Mouse (Mus musculus) forebrain, embryonic 13.5 days (tissue): ENCODE measurements around the gene Myo1g. TPM values are rescaled to one million over a fixed set of nuclear protein-coding genes. Genes with fewer than 3 reads are reported as not detected.

Source experiments
- ATAC-seq: fragments of 200-750 bp; cut with Nextera tagmentation; 2 replicates; pipeline ENCODE4 v1.8.0; 2017
- H3K27ac ChIP-seq: fragments of 300-500 bp; sonication (generic); 2 replicates; pipeline ENCODE4 v1.5.1; 2015; ENCODE audit warnings: inconsistent platforms, mild to moderate bottlenecking, moderate library complexity
- H3K27me3 ChIP-seq: fragments of 300-500 bp; sonication (generic); 2 replicates; pipeline ENCODE4 v1.6.1; 2015; ENCODE audit warnings: mild to moderate bottlenecking, inconsistent platforms
- H3K36me3 ChIP-seq: fragments of 300-500 bp; sonication (generic); 2 replicates; pipeline ENCODE4 v1.6.1; 2015; ENCODE audit warnings: mild to moderate bottlenecking, inconsistent platforms; ENCODE audit not compliant: poor library complexity, severe bottlenecking
- H3K4me1 ChIP-seq: fragments of 300-500 bp; sonication (generic); 2 replicates; pipeline ENCODE4 v1.6.1; 2015; ENCODE audit warnings: inconsistent platforms
- H3K4me2 ChIP-seq: fragments of 300-500 bp; sonication (generic); 2 replicates; pipeline ENCODE4 v1.6.1; 2015; ENCODE audit warnings: inconsistent platforms, mild to moderate bottlenecking, moderate library complexity
- H3K4me3 ChIP-seq: fragments of 300-500 bp; sonication (generic); 2 replicates; pipeline ENCODE4 v1.5.1; 2015; ENCODE audit warnings: mild to moderate bottlenecking, inconsistent platforms
- H3K9ac ChIP-seq: fragments of 300-500 bp; sonication (generic); 2 replicates; pipeline ENCODE4 v1.6.1; 2015; ENCODE audit warnings: mild to moderate bottlenecking, inconsistent platforms
- H3K9me3 ChIP-seq: fragments of 300-500 bp; sonication (generic); replicated peaks from 2 replicates; pipeline ENCODE4 v1.6.1; 2016; ENCODE audit warnings: inconsistent platforms
- WGBS: fragments of 180-500 bp; shearing (Covaris S2); methylation state at CpG from one replicate; pipeline ENCODE4 v1.1.7; 2015; 5-methylcytosine and 5-hydroxymethylcytosine counted together
- polyA plus RNA-seq: library from polyadenylated mRNA; unstranded; fragments of >200 nt; fragmentation: Nextera tagmentation; extraction: Ambion mirVana; gene quantifications from 2 replicates; pipeline ENCODE4 v1.2.1, GENCODE M21; 2015

Gene Myo1g
- 0.17 and 0.21 TPM in 2 replicates for polyA plus RNA-seq

DNA sequence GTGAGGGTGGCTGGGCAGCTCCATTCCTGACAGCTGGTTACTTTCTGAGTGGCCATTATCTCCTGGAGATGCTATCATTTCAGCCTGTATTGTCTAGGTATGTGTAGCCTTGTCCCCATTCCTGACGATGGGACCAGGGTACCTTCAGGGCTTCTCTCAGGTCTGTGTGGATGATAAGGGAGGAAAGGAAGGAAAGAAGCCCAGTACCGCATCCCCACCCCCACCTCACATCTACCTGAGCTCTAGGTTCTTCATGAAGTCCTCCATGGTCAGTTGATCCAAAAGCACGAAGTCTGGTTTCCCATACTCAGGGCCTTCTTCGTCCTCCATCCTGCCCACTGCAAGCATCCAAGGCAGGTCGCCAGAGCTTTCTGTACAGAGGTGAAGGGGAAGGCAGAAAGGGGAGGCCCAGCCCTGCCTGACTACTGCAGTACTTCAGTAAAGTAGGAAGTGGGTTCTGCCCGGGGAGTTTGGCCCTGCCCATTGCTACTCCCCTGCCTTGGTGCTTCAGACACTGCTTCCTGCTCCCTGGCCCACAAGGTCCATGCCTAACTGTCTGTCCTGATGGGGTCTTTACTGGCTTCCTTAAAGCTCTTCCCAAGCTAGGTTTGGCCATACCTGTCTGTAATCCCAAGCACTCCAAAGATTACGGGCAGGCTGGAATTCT is at the start of gene Myo1g:
Gene Myo1g (minus strand): TSS at position 459 of the 667 bp plus-strand sequence.
- no peak within 1 kb of the TSS for H3K27ac ChIP-seq
- WGBS: 87% methylated on average over 7 of the region's 7 CpGs
- no peak for ATAC-seq
- H3K36me3 ChIP-seq: peaks cover 22% of the 10 kb centered on the region
- peaks cover 8% of the 10 kb centered on the region for H3K4me1 ChIP-seq
- no peak within 1 kb of the TSS for H3K4me2 ChIP-seq
- no peak within 1 kb of the TSS for H3K9ac ChIP-seq
- no peaks in the 10 kb centered on the region for H3K27me3 ChIP-seq
- H3K4me3 ChIP-seq: no peak within 1 kb of the TSS
- no peaks in the 10 kb centered on the region for H3K9me3 ChIP-seq

DNA sequence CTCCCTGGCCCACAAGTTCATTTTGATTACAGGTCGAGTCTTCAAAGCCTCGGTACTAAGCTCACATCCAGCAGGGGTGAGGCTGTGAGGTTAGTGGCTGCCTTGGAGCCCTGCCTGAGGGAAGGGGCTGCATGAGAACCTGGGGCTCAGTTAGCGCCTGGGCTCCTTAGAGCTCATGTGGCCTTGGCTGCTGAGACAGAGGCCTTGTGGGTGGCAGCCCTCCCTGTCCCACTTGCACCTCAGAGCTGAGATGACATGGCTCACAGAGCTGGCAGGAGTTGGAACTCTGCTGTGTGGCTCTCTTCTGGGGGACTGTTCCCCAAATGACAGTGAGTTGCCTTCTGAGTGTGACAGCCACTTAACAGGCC is 48.6 kb upstream of the Myo1g start:
- no peak overlapping the region; the same call in 1 of the 2 replicates for H3K9ac ChIP-seq
- WGBS: 29% methylated on average over 3 of the region's 3 CpGs

DNA sequence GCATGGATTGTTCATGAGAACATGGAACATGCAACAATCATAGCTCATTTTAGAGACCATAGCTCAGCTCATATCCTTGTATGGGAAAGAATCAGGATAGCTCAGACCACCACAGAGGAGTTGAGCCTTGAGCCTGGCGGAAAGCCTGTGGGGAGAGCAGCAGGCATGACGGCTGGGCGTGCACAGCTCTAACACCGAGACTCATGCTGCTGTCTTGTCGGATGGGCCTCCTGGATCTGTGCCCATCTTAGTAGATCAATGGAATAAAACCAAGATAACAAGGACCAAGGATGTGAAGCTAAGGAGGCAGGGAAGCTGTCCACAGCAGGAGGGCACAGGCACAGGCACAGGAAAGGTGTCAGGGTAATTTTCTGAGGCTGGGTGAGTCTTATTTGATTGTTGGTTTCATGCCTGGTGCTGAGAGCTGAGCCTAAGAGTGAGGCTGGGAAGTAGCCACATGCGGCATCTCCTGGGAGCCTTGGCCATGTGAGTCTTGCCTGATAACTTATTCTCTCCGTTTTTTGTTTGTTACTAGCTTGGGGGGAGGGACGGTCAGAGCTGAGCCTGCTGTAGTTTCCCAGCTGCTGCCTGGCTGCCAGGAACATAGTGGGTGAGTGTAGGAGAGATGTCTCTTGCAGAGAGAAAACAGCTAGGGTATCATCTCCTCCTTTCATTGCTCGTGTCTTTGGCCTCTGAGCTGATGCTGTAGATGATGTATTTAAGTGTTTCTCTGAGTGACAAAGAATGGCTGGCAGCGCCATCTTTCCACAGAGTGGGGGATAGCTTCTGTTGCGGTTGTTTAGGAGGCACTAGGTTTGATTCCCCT is 48.0 kb upstream of the Myo1g start:
- H3K9ac ChIP-seq: peak overlapping the region; percentile 6; the same call in 1 of the 2 replicates
- H3K9me3 ChIP-seq: no peaks in the 10 kb centered on the region
- no peak overlapping the region for H3K4me3 ChIP-seq
- peak overlapping the region; percentile 65 for H3K27ac ChIP-seq
- H3K4me2 ChIP-seq: no peak overlapping the region; the same call in 1 of the 2 replicates
- peaks cover 18% of the 10 kb centered on the region for H3K4me1 ChIP-seq
- WGBS: 56% methylated on average over 11 of the region's 11 CpGs
- ATAC-seq: peak; percentile 63; the same call in 1 of the 2 replicates
- H3K36me3 ChIP-seq: peaks cover 35% of the 10 kb centered on the region
- H3K27me3 ChIP-seq: no peaks in the 10 kb centered on the region

More for the DNA sequence above, 48.6 kb upstream of the Myo1g start:
- peaks cover 36% of the 10 kb centered on the region for H3K36me3 ChIP-seq
- no peak overlapping the region for H3K4me3 ChIP-seq
- H3K9me3 ChIP-seq: no peaks in the 10 kb centered on the region
- peaks cover 18% of the 10 kb centered on the region for H3K4me1 ChIP-seq
- no peaks in the 10 kb centered on the region for H3K27me3 ChIP-seq
- ATAC-seq: 0 out of 2 replicates have a peak, but pooled peaks have one; percentile 19
- no peak overlapping the region for H3K4me2 ChIP-seq
- H3K27ac ChIP-seq: peak overlapping the region; percentile 65

DNA sequence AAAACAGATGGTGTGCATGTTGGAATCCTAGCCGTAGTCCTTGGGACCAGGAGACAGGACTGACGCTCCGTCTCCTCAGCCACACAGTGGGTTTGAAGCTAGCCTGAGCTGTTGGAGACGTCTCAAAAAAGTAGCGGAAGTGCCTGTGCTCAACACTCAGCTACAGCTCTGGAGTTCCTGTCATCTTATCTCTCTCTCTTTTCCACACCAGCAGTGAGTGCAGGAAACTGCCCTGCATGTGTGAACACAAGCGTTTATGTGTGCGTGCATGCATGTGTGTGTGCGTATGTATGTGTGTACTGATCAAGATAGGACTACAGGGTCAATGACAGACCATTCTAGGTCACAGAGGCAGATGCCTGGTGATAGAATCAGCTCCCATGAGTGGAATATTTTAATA is 47.2 kb upstream of the Myo1g start:
- Histone ChIP-seq H3K4me3 (no peak overlapping the region), H3K4me1 (peaks cover 18% of the 10 kb centered on the region), H3K27me3 (no peaks in the 10 kb centered on the region), H3K9ac (no peak overlapping the region), H3K36me3 (peaks cover 37% of the 10 kb centered on the region), H3K27ac (0 out of 2 replicates have a peak overlapping the region, but pooled peaks have one; percentile 65), H3K4me2 (no peak overlapping the region), H3K9me3 (no peaks in the 10 kb centered on the region)
- ATAC-seq: no peak
- 88% methylated on average over 8 of the region's 8 CpGs for WGBS

DNA sequence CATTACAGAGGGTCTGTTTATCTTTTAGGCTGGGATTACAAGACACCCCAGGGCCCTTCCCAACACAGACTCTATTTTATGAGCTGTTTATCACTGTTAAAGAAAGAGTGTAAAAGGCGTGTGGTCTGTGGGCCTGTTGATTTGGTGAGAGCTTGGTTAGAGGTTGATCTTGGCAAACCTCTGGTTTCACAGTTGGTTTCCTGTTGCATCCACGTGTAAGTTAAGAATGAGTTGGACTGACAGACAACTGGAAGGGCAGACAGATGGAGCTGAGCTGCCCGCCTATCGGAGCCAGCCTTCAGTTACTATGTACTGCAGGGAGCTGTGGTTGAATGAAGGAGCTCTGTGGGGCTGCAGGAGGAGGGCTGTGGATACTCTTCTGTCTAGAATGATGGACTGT is 45.7 kb upstream of the Myo1g start:
- Histone ChIP-seq H3K36me3 (peaks cover 28% of the 10 kb centered on the region), H3K4me3 (no peak overlapping the region), H3K9ac (no peak overlapping the region), H3K27ac (no peak overlapping the region), H3K4me1 (peaks cover 18% of the 10 kb centered on the region), H3K4me2 (no peak overlapping the region), H3K27me3 (no peaks in the 10 kb centered on the region), H3K9me3 (no peaks in the 10 kb centered on the region)
- ATAC-seq: no peak
- 89% methylated on average over 4 of the region's 4 CpGs for WGBS

DNA sequence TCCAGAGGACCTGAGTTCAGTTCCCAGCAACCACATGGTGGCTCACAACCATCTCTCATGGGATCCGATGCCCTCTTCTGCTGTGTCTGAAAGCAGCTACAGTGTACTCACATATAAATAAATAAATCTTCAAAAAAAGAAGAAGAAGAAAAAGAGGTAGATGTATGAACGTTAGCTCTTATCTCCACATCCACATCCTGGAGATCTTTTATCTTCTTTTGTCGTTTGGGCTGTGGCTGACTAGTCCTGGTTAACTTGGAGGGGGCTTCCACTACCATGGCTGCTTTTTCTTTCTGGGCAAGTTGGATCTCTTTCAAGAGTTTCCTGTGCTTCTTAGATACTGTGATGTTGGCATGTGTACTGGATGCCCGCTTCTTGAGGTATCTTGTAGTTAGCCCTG is 42.4 kb upstream of the Myo1g start:
- WGBS: 91% methylated on average over 4 of the region's 4 CpGs
- 0 out of 2 replicates have a peak, but pooled peaks cover 4% of the 10 kb centered on the region for H3K4me1 ChIP-seq
- H3K4me3 ChIP-seq: no peak overlapping the region
- H3K36me3 ChIP-seq: peaks cover 14% of the 10 kb centered on the region
- H3K27ac ChIP-seq: no peak overlapping the region
- H3K4me2 ChIP-seq: no peak overlapping the region
- ATAC-seq: no peak
- H3K9me3 ChIP-seq: no peaks in the 10 kb centered on the region
- H3K9ac ChIP-seq: no peak overlapping the region
- H3K27me3 ChIP-seq: no peaks in the 10 kb centered on the region

DNA sequence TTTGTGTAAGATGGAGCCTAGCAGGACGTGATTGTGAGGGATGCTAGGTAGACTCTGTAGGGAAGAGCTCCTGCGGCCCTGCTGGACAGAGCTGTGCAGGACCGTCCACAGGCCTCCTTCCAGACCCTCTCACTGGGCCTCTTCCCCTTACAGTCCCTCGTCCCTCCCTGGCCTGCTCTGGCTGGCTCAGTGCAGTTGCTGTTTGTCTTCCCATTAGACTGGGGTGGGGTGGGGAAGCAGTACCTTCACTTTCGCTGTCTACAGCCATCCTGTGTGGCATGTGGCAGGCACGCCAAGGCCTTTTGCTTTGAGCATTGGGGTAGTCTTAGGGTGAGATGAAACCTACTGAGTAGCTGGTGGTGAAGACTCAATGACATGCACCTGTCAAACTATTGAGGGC is 41.6 kb upstream of the Myo1g start:
- H3K9ac ChIP-seq: no peak overlapping the region
- ATAC-seq: no peak
- 88% methylated on average over 6 of the region's 6 CpGs for WGBS
- no peak overlapping the region for H3K4me3 ChIP-seq
- peaks cover 14% of the 10 kb centered on the region for H3K36me3 ChIP-seq
- H3K4me2 ChIP-seq: no peak overlapping the region
- no peaks in the 10 kb centered on the region for H3K4me1 ChIP-seq
- no peaks in the 10 kb centered on the region for H3K27me3 ChIP-seq
- H3K27ac ChIP-seq: no peak overlapping the region
- H3K9me3 ChIP-seq: no peaks in the 10 kb centered on the region

DNA sequence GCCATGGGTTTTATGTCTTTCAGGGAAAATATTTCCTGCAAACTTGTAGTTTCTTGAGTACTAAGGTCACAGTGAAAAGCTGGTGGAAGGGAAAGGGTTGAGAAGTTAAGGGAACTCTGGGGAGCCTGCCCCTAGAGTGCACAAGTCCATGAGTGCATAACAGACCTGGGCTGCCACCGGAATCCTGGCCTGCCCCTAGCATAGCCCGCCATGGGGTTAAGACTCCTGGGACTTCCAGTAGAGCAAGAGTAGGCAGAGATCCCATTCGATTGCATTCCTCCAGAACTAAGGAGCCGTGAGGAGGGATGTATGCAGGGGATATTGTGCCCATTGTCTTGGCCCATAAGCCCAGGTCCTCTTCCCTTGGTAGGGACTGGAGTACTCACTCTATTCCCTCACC is 40.7 kb upstream of the Myo1g start:
- no peak for ATAC-seq
- Histone ChIP-seq H3K9ac (no peak overlapping the region), H3K4me3 (no peak overlapping the region), H3K9me3 (no peaks in the 10 kb centered on the region), H3K4me1 (no peaks in the 10 kb centered on the region), H3K27ac (no peak overlapping the region), H3K27me3 (no peaks in the 10 kb centered on the region), H3K4me2 (no peak overlapping the region), H3K36me3 (peaks cover 19% of the 10 kb centered on the region)
- 90% methylated on average over 4 of the region's 4 CpGs for WGBS

DNA sequence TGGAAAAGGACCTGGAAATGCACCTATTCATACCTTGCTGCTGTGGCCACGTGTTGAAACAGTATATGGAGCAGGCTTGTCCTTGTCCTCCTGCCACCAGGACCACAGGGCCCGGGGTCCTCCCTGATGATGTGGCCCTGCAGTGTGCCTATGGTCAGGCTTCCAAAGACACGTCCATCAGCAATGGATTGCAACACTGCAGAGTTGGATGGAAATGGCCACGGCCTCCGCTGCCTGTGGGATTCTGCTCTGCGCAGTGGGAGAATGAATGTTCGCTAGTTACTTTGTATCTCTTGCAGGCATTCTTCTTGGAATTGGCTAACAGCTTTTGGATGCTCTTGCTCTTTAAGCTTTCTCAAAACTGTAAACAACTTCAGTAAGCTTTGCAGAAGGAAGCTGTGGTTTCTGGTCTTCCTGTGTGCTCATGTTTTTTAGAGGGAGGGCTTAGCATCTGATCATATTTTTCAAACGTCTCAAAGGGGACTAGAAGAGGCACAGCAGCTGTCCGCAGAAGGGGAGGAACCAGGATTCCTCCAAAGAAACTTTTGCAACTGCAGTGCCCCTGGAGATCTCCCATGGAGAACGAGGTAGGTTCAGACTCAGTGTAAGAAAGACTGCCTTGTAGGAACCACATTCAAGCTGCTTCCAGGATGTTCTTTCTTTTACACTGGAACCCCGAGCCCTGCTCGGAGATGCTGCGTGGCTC is 40.0 kb upstream of the Myo1g start:
- Histone ChIP-seq H3K4me1 (no peaks in the 10 kb centered on the region), H3K4me3 (no peak overlapping the region), H3K27ac (no peak overlapping the region), H3K36me3 (peaks cover 19% of the 10 kb centered on the region), H3K9ac (no peak overlapping the region), H3K27me3 (no peaks in the 10 kb centered on the region), H3K4me2 (no peak overlapping the region), H3K9me3 (no peaks in the 10 kb centered on the region)
- 90% methylated on average over 13 of the region's 13 CpGs for WGBS
- no peak for ATAC-seq

DNA sequence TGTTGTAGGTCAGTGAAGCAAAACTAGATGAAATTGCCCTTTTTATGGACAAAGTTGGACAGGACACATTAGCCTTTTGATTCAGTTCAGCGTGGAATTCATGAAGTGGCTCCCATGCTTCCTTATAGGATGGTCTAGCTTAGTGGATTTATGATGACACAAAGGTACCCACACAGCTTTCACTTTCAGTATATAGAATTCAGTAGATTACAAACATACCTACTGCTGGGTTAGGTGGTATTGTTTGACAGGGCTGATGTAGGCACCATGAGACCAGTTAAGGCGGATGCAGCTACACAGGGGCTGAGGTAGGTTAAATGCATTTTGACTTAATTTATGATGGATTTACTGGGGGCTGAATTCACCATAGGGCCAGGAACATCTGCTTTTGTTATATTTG is 39.2 kb upstream of the Myo1g start:
- Histone ChIP-seq H3K27me3 (no peaks in the 10 kb centered on the region), H3K4me3 (no peak overlapping the region), H3K9ac (no peak overlapping the region), H3K4me2 (no peak overlapping the region), H3K4me1 (peaks cover 1% of the 10 kb centered on the region), H3K9me3 (no peaks in the 10 kb centered on the region), H3K27ac (no peak overlapping the region), H3K36me3 (peaks cover 15% of the 10 kb centered on the region)
- 91% methylated on average over 2 of the region's 2 CpGs for WGBS
- ATAC-seq: no peak

DNA sequence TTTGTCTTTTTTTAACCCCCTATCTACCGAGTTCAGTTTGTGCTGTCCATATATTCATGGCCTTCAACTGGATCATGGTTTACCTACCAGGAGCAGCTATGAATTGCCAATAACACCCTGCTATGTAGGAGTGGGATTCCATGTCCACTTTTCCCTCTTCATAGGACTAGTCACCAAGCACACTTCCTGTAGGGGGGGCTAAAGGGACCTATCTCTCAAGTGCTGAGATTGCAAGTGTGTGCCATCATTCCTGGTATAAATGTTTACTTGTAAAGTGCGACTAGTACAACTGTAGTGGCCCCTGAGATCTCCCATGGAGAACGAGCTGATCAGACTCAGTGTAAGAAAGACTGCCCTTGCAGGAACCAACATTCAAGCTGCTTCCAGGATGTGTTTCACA is 37.5 kb upstream of the Myo1g start:
- no peaks in the 10 kb centered on the region for H3K9me3 ChIP-seq
- H3K27me3 ChIP-seq: no peaks in the 10 kb centered on the region
- peaks cover 10% of the 10 kb centered on the region for H3K4me1 ChIP-seq
- no peak overlapping the region for H3K27ac ChIP-seq
- WGBS: 87% methylated on average over 3 of the region's 3 CpGs
- no peak overlapping the region for H3K4me2 ChIP-seq
- no peak overlapping the region for H3K9ac ChIP-seq
- no peak overlapping the region for H3K4me3 ChIP-seq
- peaks cover 9% of the 10 kb centered on the region; the same call in 1 of the 2 replicates for H3K36me3 ChIP-seq
- no peak for ATAC-seq

DNA sequence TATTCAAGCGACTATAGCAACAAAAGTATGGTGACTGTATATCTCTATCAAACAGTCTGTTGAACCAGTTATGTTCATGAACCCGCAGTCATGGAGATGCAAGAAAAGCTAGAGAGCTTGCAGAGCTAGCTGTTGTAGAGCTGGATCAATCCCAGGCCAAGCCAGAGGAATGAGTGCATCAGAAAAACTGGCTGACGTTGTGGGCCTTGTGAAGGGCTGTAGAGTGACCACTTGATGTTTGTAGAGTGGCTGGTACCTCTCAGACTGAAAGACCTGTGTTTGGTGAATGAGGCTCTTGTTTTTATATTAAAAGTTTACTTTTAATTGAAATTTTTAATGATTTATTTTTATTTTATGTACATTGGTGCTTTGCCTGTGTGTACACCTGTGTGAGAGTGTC is 29.4 kb upstream of the Myo1g start:
- peaks cover 21% of the 10 kb centered on the region for H3K4me1 ChIP-seq
- H3K4me2 ChIP-seq: no peak overlapping the region
- no peak overlapping the region for H3K9ac ChIP-seq
- WGBS: 95% methylated on average over 3 of the region's 3 CpGs
- H3K4me3 ChIP-seq: no peak overlapping the region
- H3K9me3 ChIP-seq: no peaks in the 10 kb centered on the region
- ATAC-seq: no peak
- H3K27ac ChIP-seq: no peak overlapping the region
- peaks cover 8% of the 10 kb centered on the region; the same call in 1 of the 2 replicates for H3K36me3 ChIP-seq
- no peaks in the 10 kb centered on the region for H3K27me3 ChIP-seq
